Mouse (Mus musculus) myocyte (in vitro differentiated cells): ENCODE measurements around the gene Tsen2. TPM values are rescaled to one million over a fixed set of nuclear protein-coding genes. Genes with fewer than 3 reads are reported as not detected.

Experiments
- H3K27me3 ChIP-seq: one replicate; pipeline ENCODE4 v1.6.1; 2011; ENCODE audit not compliant: control insufficient read depth, insufficient read depth, insufficient read length
- H3K36me3 ChIP-seq: one replicate; pipeline ENCODE4 v1.6.1; 2011; ENCODE audit not compliant: control insufficient read depth, insufficient read depth
- H3K4me2 ChIP-seq: one replicate; pipeline ENCODE4 v1.6.1; 2011; ENCODE audit warnings: low read depth, control low read depth
- H3K4me3 ChIP-seq: one replicate; pipeline ENCODE4 v1.5.1; 2011; ENCODE audit warnings: mild to moderate bottlenecking, control low read depth, moderate library complexity
- H3K79me2 ChIP-seq: one replicate; pipeline ENCODE4 v1.6.1; 2011; ENCODE audit not compliant: control insufficient read depth, insufficient read depth
- H3ac ChIP-seq: one replicate; pipeline ENCODE4 v1.6.1; 2011; ENCODE audit not compliant: control insufficient read depth, insufficient read length
- CEBPB ChIP-seq: IDR thresholded peaks from 2 replicates; pipeline ENCODE4 v1.6.1; 2011; ENCODE audit warnings: mild to moderate bottlenecking, moderate library complexity; ENCODE audit not compliant: poor library complexity, insufficient read depth, severe bottlenecking
- E2F4 ChIP-seq: IDR thresholded peaks from one replicate; pipeline ENCODE4 v1.6.1; 2011; ENCODE audit warnings: mild to moderate bottlenecking, control low read depth, moderate library complexity; ENCODE audit not compliant: insufficient read depth
- MAX ChIP-seq: IDR thresholded peaks from one replicate; pipeline ENCODE4 v1.6.1; 2011; ENCODE audit warnings: low read depth, mild to moderate bottlenecking, control low read depth
- MYOD1 ChIP-seq, 3 experiments: IDR thresholded peaks; one replicate each; pipeline ENCODE4 v1.6.1; 2011; ENCODE audit warnings: control low read depth in 2 of 3, low read depth in 2 of 3, mild to moderate bottlenecking in 2 of 3, moderate library complexity in 1 of 3; ENCODE audit not compliant: insufficient read length in 2 of 3, control insufficient read depth in 1 of 3
- MYOG ChIP-seq, 3 experiments: IDR thresholded peaks; one replicate each; pipeline ENCODE4 v1.6.1; 2011; ENCODE audit warnings: control low read depth in 2 of 3, low read depth in 2 of 3, mild to moderate bottlenecking in 2 of 3; ENCODE audit not compliant: insufficient read length in 2 of 3, control insufficient read depth in 1 of 3, insufficient read depth in 1 of 3
- POLR2A ChIP-seq: IDR thresholded peaks from one replicate; pipeline ENCODE4 v1.6.1; 2011; ENCODE audit warnings: low read depth, mild to moderate bottlenecking, control low read depth, moderate library complexity; ENCODE audit not compliant: insufficient read length
- POLR2AphosphoS2 ChIP-seq: IDR thresholded peaks from one replicate; pipeline ENCODE4 v1.6.1; 2011; ENCODE audit warnings: low read depth, control low read depth; ENCODE audit not compliant: insufficient read length
- REST ChIP-seq: IDR thresholded peaks from one replicate; pipeline ENCODE4 v1.6.1; 2011; ENCODE audit warnings: mild to moderate bottlenecking, control low read depth, moderate library complexity; ENCODE audit not compliant: insufficient read depth, insufficient read length
- SRF ChIP-seq: IDR thresholded peaks from one replicate; pipeline ENCODE4 v1.6.1; 2011; ENCODE audit warnings: low read depth; ENCODE audit not compliant: control insufficient read depth, insufficient read length
- TCF12 ChIP-seq: IDR thresholded peaks from one replicate; pipeline ENCODE4 v1.6.1; 2011; ENCODE audit warnings: mild to moderate bottlenecking, control low read depth; ENCODE audit not compliant: poor library complexity, insufficient read depth, severe bottlenecking
- TCF3 ChIP-seq: IDR thresholded peaks from one replicate; pipeline ENCODE4 v1.6.1; 2011; ENCODE audit warnings: low read depth, control low read depth; ENCODE audit not compliant: insufficient read length
- USF1 ChIP-seq: IDR thresholded peaks from one replicate; pipeline ENCODE4 v1.6.1; 2011; ENCODE audit warnings: low read depth, mild to moderate bottlenecking, control low read depth, moderate library complexity
- polyA plus RNA-seq: library from polyadenylated mRNA; unstranded; fragments of >200 nt; fragmentation: generic; extraction: Trizol; gene quantifications from one replicate; pipeline ENCODE4 v1.2.1, GENCODE M21; 2012; ENCODE audit warnings: missing spikeins

The Tsen2 gene
- polyA plus RNA-seq, 1 experiment = 13.4 TPM

DNA sequence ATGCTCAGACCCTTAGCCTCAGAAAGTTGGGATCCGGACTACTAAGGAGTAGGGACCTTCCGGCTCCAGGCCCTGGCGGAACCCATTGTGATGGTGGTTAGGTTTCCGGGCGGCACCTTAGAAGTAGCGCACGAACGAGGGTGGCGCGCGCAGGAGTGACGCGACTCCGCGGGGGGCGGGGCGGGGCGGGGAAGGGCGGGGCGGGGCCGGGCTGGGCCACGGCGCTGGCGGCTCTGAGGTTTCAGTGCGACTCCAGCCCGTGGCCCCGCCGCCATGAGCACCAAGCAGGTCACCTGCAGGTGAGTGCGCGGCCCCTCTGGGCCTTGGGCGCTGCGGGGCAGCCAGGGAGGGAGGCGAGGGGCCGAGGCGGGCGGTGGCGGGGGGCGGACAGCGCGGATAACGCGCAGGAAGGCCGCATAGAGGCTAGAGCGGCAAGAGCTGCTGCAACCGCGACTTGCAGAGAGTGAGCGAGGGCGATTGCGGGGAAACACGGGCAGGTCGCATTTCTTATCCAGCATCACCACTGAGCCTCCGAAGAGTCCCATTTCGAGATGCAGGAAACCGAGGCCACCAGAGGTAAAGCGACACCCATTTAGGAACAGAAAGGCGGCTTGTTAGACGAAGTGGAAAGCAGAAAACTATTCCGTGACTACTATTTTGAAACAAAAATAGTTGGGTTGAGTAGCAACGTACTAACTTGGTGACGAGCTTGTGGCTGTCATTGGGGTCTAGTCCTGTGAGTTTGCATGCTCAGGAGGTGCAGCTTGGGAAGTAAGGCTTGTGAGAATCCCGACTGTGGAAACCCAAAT lies 57.5 kb downstream of the Tsen2 start, which contains the start of gene Mkrn2:
Gene Mkrn2, plus strand, starts transcription at position 188 of the 809 bp plus-strand sequence.
- Histone ChIP-seq H3K4me2 (peak within 1 kb of the TSS; percentile 86), H3K36me3 (no peaks in the 10 kb centered on the region), H3K79me2 (peaks cover 8% of the 10 kb centered on the region), H3K4me3 (peak within 1 kb of the TSS; percentile 54), H3K27me3 (no peaks in the 10 kb centered on the region), H3ac (no peak within 1 kb of the TSS)
- no peak for TF ChIP-seq SRF
- peak; percentile 83 for TF ChIP-seq POLR2AphosphoS2
- TF ChIP-seq TCF3 = no peak
- no peak for TF ChIP-seq MYOD1 (IDR thresholded peaks at IDR 0.05; ENCODE audit: control insufficient read depth in 1 of 3, insufficient read length in 2 of 3, low read depth in 2 of 3)
- no peak for TF ChIP-seq MYOG (IDR thresholded peaks at IDR 0.05; ENCODE audit: control insufficient read depth in 1 of 3, insufficient read depth in 1 of 3, insufficient read length in 2 of 3, low read depth in 2 of 3)
- no peak for TF ChIP-seq TCF12
- TF ChIP-seq MAX = no peak
- TF ChIP-seq CEBPB = no peak
- TF ChIP-seq E2F4 = peak; percentile 57
- TF ChIP-seq POLR2A = peak; percentile 84
- no peak for TF ChIP-seq USF1
- no peak for TF ChIP-seq REST

DNA sequence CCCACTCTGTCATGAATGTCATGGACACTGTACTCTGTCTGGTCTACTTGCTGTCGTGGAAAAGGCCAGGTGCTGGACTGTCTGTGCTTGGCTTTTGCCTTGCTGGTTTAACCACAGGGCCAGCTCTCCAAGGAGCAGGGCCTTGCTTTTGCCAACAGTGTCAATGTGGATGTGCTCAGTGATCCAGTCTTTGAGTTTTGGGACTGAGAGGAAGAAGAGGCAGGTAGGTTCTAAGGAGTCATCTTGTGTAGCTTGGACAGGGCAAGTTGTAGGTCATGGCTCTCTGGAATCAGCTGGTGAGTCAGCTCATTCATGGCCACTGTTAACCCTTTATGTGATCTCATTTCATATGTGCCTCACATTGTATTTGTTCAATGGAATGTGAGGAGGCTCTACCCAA lies 62.0 kb downstream of the Tsen2 start:
- Histone ChIP-seq H3K4me2 (no peak overlapping the region), H3K36me3 (peaks cover 15% of the 10 kb centered on the region), H3K79me2 (peaks cover 13% of the 10 kb centered on the region), H3K27me3 (no peaks in the 10 kb centered on the region), H3K4me3 (no peak overlapping the region), H3ac (no peak overlapping the region)
- TF ChIP-seq POLR2A (no peak), REST (no peak), E2F4 (no peak), MAX (no peak), USF1 (no peak), MYOD1 (IDR thresholded peaks at IDR 0.05; ENCODE audit: control insufficient read depth in 1 of 3, insufficient read length in 2 of 3, low read depth in 2 of 3) (no peak), CEBPB (no peak), TCF3 (no peak), TCF12 (no peak), MYOG (IDR thresholded peaks at IDR 0.05; ENCODE audit: control insufficient read depth in 1 of 3, insufficient read depth in 1 of 3, insufficient read length in 2 of 3, low read depth in 2 of 3) (no peak), SRF (no peak), POLR2AphosphoS2 (no peak)

DNA sequence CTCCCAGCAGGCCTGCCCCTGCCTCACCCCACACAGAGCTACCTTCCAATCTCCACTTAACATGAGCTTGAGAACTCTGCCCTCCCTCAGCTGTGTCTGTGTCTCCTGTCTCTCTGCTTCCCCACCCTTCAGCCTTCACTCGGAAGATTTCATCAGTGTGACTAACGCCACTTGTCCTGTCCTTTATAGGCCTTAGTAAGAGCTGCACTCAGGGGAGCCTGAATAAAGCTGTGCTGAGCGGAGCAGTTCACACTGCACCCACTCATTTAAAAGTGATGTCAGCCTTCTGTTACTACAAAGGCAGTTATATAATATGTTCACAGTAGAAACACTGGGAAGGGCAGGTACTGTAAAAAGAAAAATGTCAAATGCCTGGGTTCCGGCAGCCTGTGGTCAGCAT lies 63.0 kb downstream of the Tsen2 start:
- no peak overlapping the region for H3K4me2 ChIP-seq
- TF ChIP-seq E2F4 (no peak), CEBPB (no peak), TCF12 (no peak), MAX (no peak)
- H3K79me2 ChIP-seq = peaks cover 13% of the 10 kb centered on the region

DNA sequence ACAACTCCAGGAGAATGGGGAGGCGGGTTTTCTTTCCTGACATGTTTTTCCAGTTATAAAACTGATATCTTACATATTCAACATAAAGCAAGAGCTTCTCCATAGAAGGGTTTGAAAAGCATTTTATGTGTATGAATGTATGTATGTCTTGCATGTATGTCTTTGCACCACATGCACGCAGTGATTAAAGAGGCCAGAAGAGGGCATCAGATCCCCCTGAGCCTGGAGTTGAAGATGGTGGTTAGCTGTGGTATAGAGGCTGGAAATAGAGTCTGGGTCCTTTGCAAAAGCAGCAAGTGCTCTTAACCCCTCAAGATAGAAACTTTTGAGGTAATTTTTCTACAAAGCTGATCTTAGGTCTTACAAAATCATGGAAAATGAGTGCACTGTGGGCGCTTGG lies 64.7 kb downstream of the Tsen2 start:
- TF ChIP-seq TCF12 (no peak), SRF (no peak), TCF3 (no peak), USF1 (no peak), MYOG (IDR thresholded peaks at IDR 0.05; ENCODE audit: control insufficient read depth in 1 of 3, insufficient read depth in 1 of 3, insufficient read length in 2 of 3, low read depth in 2 of 3) (no peak), POLR2AphosphoS2 (no peak), MYOD1 (IDR thresholded peaks at IDR 0.05; ENCODE audit: control insufficient read depth in 1 of 3, insufficient read length in 2 of 3, low read depth in 2 of 3) (no peak), CEBPB (no peak), POLR2A (no peak)
- H3K4me2 ChIP-seq = no peak overlapping the region
- H3K4me3 ChIP-seq = no peak overlapping the region
- no peaks in the 10 kb centered on the region for H3K27me3 ChIP-seq
- H3K36me3 ChIP-seq = peaks cover 26% of the 10 kb centered on the region
- peaks cover 5% of the 10 kb centered on the region for H3K79me2 ChIP-seq
- H3ac ChIP-seq = no peak overlapping the region

More for the DNA sequence above, 63.0 kb downstream of the Tsen2 start:
- no peak overlapping the region for H3K4me3 ChIP-seq
- H3K27me3 ChIP-seq = no peaks in the 10 kb centered on the region
- no peak overlapping the region for H3ac ChIP-seq
- peaks cover 19% of the 10 kb centered on the region for H3K36me3 ChIP-seq

DNA sequence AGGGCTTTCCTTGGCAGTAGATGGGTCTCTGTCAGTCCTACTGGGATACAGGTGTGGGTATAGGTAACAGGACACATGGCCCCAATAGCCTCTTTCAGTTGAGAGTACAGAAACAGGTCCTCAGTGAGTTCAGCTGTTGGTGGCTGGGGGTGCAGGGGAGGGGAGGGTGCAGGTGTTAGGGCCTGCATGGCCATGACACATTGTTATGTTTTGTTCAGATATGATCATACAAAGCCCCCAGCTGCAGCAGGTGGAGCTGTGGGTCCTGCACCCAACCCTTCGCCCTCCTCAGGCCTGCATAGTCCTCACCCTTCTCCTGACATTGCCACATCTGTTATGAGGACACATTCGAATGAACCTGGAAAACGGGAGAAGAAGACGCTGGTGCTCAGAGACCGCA lies 65.8 kb downstream of the Tsen2 start:
- H3K4me2 ChIP-seq = no peak overlapping the region
- no peak overlapping the region for H3ac ChIP-seq
- peaks cover 5% of the 10 kb centered on the region for H3K79me2 ChIP-seq
- peaks cover 32% of the 10 kb centered on the region for H3K36me3 ChIP-seq
- H3K27me3 ChIP-seq = no peaks in the 10 kb centered on the region
- H3K4me3 ChIP-seq = no peak overlapping the region
- TF ChIP-seq POLR2A (no peak), POLR2AphosphoS2 (no peak), USF1 (no peak), MYOD1 (IDR thresholded peaks at IDR 0.05; ENCODE audit: control insufficient read depth in 1 of 3, insufficient read length in 2 of 3, low read depth in 2 of 3) (no peak), REST (no peak), MYOG (IDR thresholded peaks at IDR 0.05; ENCODE audit: control insufficient read depth in 1 of 3, insufficient read depth in 1 of 3, insufficient read length in 2 of 3, low read depth in 2 of 3) (no peak), E2F4 (no peak)
